Mouse (Mus musculus) MEL (cell line): ENCODE measurements around the gene Npas3.
A peak's percentile ranks its signal among the peaks of the same experiment; 100 is the strongest.

Experiments used
- CHD2 ChIP-seq: IDR thresholded peaks from 2 replicates; pipeline ENCODE4 v1.6.1; 2011; ENCODE audit warnings: low read length, improper control_type of control experiment
- CTCF ChIP-seq, 3 experiments: IDR thresholded peaks in 2 of 3; conservative IDR thresholded peaks in 1 of 3; 2 replicates each; pipeline ENCODE4 v1.5.1; 2011 to 2012; ENCODE audit warnings: low read length in 3 of 3, low read depth in 2 of 3, mild to moderate bottlenecking in 2 of 3, improper control_type of control experiment in 1 of 3, inconsistent platforms in 1 of 3, mixed read lengths in 1 of 3, moderate library complexity in 1 of 3; ENCODE audit not compliant: control insufficient read depth in 1 of 3, insufficient read depth in 1 of 3, poor library complexity in 1 of 3, severe bottlenecking in 1 of 3
- EP300 ChIP-seq, 2 experiments: IDR thresholded peaks; 2 replicates each; pipeline ENCODE4 v1.6.1; 2011; ENCODE audit warnings: improper control_type of control experiment in 2 of 2, low read length in 2 of 2, low read depth in 1 of 2, mild to moderate bottlenecking in 1 of 2
- GATA1 ChIP-seq: IDR thresholded peaks from 2 replicates; pipeline ENCODE4 v1.6.1; 2011; ENCODE audit warnings: low read depth, low read length, improper control_type of control experiment
- MAFK ChIP-seq: IDR thresholded peaks from 2 replicates; pipeline ENCODE4 v1.6.1; 2011; ENCODE audit warnings: low read depth, mild to moderate bottlenecking, low read length, improper control_type of control experiment, borderline replicate concordance
- MAX ChIP-seq: IDR thresholded peaks from 2 replicates; pipeline ENCODE4 v1.6.1; 2011; ENCODE audit warnings: low read length, improper control_type of control experiment
- MEF2A ChIP-seq: IDR thresholded peaks from 2 replicates; pipeline ENCODE4 v1.6.1; 2014; ENCODE audit warnings: low read depth, mild to moderate bottlenecking, inconsistent platforms, low read length, improper control_type of control experiment; ENCODE audit not compliant: poor library complexity, insufficient replicate concordance, severe bottlenecking; ENCODE audit errors: extremely low read depth
- MYC ChIP-seq: IDR thresholded peaks from 2 replicates; pipeline ENCODE4 v1.6.1; 2011; ENCODE audit warnings: low read depth, mild to moderate bottlenecking, low read length, improper control_type of control experiment, moderate library complexity
- POLR2A ChIP-seq, 2 experiments: IDR thresholded peaks; 2 replicates each; pipeline ENCODE4 v1.6.1; 2011 to 2012; ENCODE audit warnings: low read length in 2 of 2, mild to moderate bottlenecking in 2 of 2, control low read depth in 1 of 2, improper control_type of control experiment in 1 of 2, low read depth in 1 of 2, moderate library complexity in 1 of 2; ENCODE audit not compliant: control insufficient read depth in 1 of 2, insufficient read depth in 1 of 2, poor library complexity in 1 of 2
- RCOR1 ChIP-seq: IDR thresholded peaks from 2 replicates; pipeline ENCODE4 v1.6.1; 2012; ENCODE audit warnings: low read depth, mild to moderate bottlenecking, inconsistent platforms, low read length, improper control_type of control experiment
- SMC3 ChIP-seq: IDR thresholded peaks from 2 replicates; pipeline ENCODE4 v1.6.1; 2011; ENCODE audit warnings: low read depth, low read length, improper control_type of control experiment
- TCF12 ChIP-seq: IDR thresholded peaks from 2 replicates; pipeline ENCODE4 v1.6.1; 2014; ENCODE audit warnings: low read depth, mild to moderate bottlenecking, inconsistent platforms, low read length, improper control_type of control experiment, moderate library complexity
- USF1 ChIP-seq: IDR thresholded peaks from 2 replicates; pipeline ENCODE4 v1.6.1; 2014; ENCODE audit warnings: low read depth, mild to moderate bottlenecking, inconsistent platforms, low read length, improper control_type of control experiment, moderate library complexity

GRCm38 (mm10) chr12:54105531-54105930, 857.1 kb downstream of the Npas3 start:
- TF ChIP-seq MAX (no peak), GATA1 (no peak), CHD2 (no peak), USF1 (no peak), RCOR1 (no peak), CTCF (IDR thresholded peaks at IDR 0.05 in 2 of 3, conservative IDR thresholded peaks at IDR 0.05 in 1 of 3; ENCODE audit: control insufficient read depth in 1 of 3, insufficient read depth in 1 of 3, low read depth in 2 of 3, low read length in 3 of 3, poor library complexity in 1 of 3, severe bottlenecking in 1 of 3) (peak in 1 of 3 experiments; percentile 53; a peak in 2 of 6 replicates), EP300 (IDR thresholded peaks at IDR 0.05; ENCODE audit: low read depth in 1 of 2, low read length in 2 of 2) (no peak), MAFK (peak; percentile 95), MEF2A (no peak), TCF12 (no peak), POLR2A (IDR thresholded peaks at IDR 0.05; ENCODE audit: control insufficient read depth in 1 of 2, insufficient read depth in 1 of 2, low read depth in 1 of 2, low read length in 2 of 2, poor library complexity in 1 of 2) (no peak), MYC (no peak), SMC3 (peak; percentile 66)
